Mouse (Mus musculus): ENCODE data around the gene Slc12a4.
"Not testable (repeated sequence)": the region's sequence is repeated elsewhere in the genome, so short reads cannot be mapped to it uniquely, and the experiment has no call there.

The Slc12a4 gene

GRCm38 (mm10) chr8:105965905-105966341 is at the start of gene Slc12a4:
TSS of gene Slc12a4 (minus strand) at chr8:105966097.
- peak; percentile 67 for DNase-seq (ENCODE audit: low read depth)

- DNase-seq (ENCODE audit: low read depth), result not testable (repeated sequence)
These were observed 46.3 kb upstream of the Slc12a4 start for GRCm38 (mm10) chr8:106012203-106012602.

GRCm38 (mm10) chr8:106011643-106011986 is 45.7 kb upstream of the Slc12a4 start, which contains the start of gene Ddx28:
TSS of gene Ddx28 (minus strand) at chr8:106011882.
- no peak for DNase-seq (ENCODE audit: low read depth)

- peak; percentile 93 for DNase-seq (ENCODE audit: low read depth)
These were observed 45.1 kb upstream of the Slc12a4 start for GRCm38 (mm10) chr8:106010748-106011642.

- DNase-seq (ENCODE audit: low read depth), result peak; percentile 61
These were observed 42.0 kb upstream of the Slc12a4 start for GRCm38 (mm10) chr8:106007891-106008290.

GRCm38 (mm10) chr8:106007135-106007534 is 41.2 kb upstream of the Slc12a4 start:
- peak; percentile 100 for DNase-seq (ENCODE audit: low read depth)

- peak; percentile 74 for DNase-seq (ENCODE audit: low read depth)
These were observed 40.5 kb upstream of the Slc12a4 start for GRCm38 (mm10) chr8:106006413-106006812.

GRCm38 (mm10) chr8:106005875-106006274 is 40.0 kb upstream of the Slc12a4 start, which contains the start of gene Dpep2nb:
TSS of gene Dpep2nb (minus strand) at chr8:106005975.
- DNase-seq (ENCODE audit: low read depth), result no peak

- peak; percentile 75 for DNase-seq (ENCODE audit: low read depth)
These were observed 38.8 kb upstream of the Slc12a4 start for GRCm38 (mm10) chr8:106004538-106005207.

- DNase-seq (ENCODE audit: low read depth), result no peak
These were observed 36.0 kb upstream of the Slc12a4 start for GRCm38 (mm10) chr8:106001908-106002307.

- DNase-seq (ENCODE audit: low read depth), result no peak
These were observed 33.1 kb upstream of the Slc12a4 start for GRCm38 (mm10) chr8:105998971-105999370.

GRCm38 (mm10) chr8:105996359-105996758 is 30.5 kb upstream of the Slc12a4 start:
- peak; percentile 54 for DNase-seq (ENCODE audit: low read depth)

- DNase-seq (ENCODE audit: low read depth), result no peak
These were observed 27.3 kb upstream of the Slc12a4 start for GRCm38 (mm10) chr8:105993226-105993625.

GRCm38 (mm10) chr8:105992499-105992898 is 26.6 kb upstream of the Slc12a4 start:
- DNase-seq (ENCODE audit: low read depth), result no peak

- no peak for DNase-seq (ENCODE audit: low read depth)
These were observed 25.6 kb upstream of the Slc12a4 start for GRCm38 (mm10) chr8:105991546-105991945.

GRCm38 (mm10) chr8:105990856-105991387 is 25.0 kb upstream of the Slc12a4 start, which contains the start of gene Dus2:
TSS of gene Dus2 (plus strand) at chr8:105991337.
- peak; percentile 90 for DNase-seq (ENCODE audit: low read depth)

GRCm38 (mm10) chr8:105988546-105988945 is 22.6 kb upstream of the Slc12a4 start:
- no peak for DNase-seq (ENCODE audit: low read depth)

GRCm38 (mm10) chr8:105983406-105983805 is 17.5 kb upstream of the Slc12a4 start:
- peak; percentile 37 for DNase-seq (ENCODE audit: low read depth)

GRCm38 (mm10) chr8:105981146-105981545 is 15.2 kb upstream of the Slc12a4 start:
- DNase-seq (ENCODE audit: low read depth), result no peak

- no peak for DNase-seq (ENCODE audit: low read depth)
These were observed 13.4 kb upstream of the Slc12a4 start, which contains the start of gene Dpep3 for GRCm38 (mm10) chr8:105979325-105979724. TSS of gene Dpep3 (minus strand) at chr8:105979429.

- DNase-seq (ENCODE audit: low read depth), result peak; percentile 23
These were observed 9.5 kb upstream of the Slc12a4 start for GRCm38 (mm10) chr8:105975363-105975762.

GRCm38 (mm10) chr8:105971019-105971720 is 5.3 kb upstream of the Slc12a4 start:
- DNase-seq (ENCODE audit: low read depth), result no peak
